Mouse (Mus musculus) olfactory bulb, adult 2 months (tissue): Measurements from ENCODE around the gene Asb8. TPM values are rescaled to one million over a fixed set of nuclear protein-coding genes. Genes with fewer than 3 reads are reported as not detected.

Source experiments
- H3K27ac ChIP-seq: fragments of 200-500 bp; 2 replicates; pipeline ENCODE4 v1.5.1; 2012; ENCODE audit warnings: low read depth, low read length; ENCODE audit not compliant: insufficient read depth
- H3K4me1 ChIP-seq: fragments of 200-500 bp; 2 replicates; pipeline ENCODE4 v1.6.1; 2012; ENCODE audit warnings: low read length; ENCODE audit not compliant: control insufficient read depth, insufficient read depth
- H3K4me3 ChIP-seq: fragments of 200-500 bp; 2 replicates; pipeline ENCODE4 v1.5.1; 2012; ENCODE audit warnings: mild to moderate bottlenecking, low read depth, low read length, moderate library complexity; ENCODE audit not compliant: insufficient read depth
- CTCF ChIP-seq: fragments of 200-500 bp; IDR thresholded peaks from 2 replicates; pipeline ENCODE4 v1.5.1; 2012; ENCODE audit warnings: low read depth, mild to moderate bottlenecking, low read length, moderate library complexity; ENCODE audit not compliant: insufficient read depth
- POLR2A ChIP-seq: fragments of 200-500 bp; IDR thresholded peaks from 2 replicates; pipeline ENCODE4 v1.6.1; 2012; ENCODE audit warnings: mild to moderate bottlenecking, low read depth, low read length, moderate library complexity; ENCODE audit not compliant: insufficient read depth
- WGBS: fragments of 180-500 bp; shearing (Covaris S2); methylation state at CpG from one replicate; pipeline ENCODE4 v1.1.7; 2018; 5-methylcytosine and 5-hydroxymethylcytosine counted together
- polyA plus RNA-seq: library from polyadenylated mRNA; stranded (reverse); fragments of >200 nt; gene quantifications from 2 replicates; pipeline ENCODE4 v1.2.4, GENCODE M21; 2012; ENCODE audit warnings: low replicate concordance; ENCODE audit not compliant: missing spikeins, insufficient read depth, insufficient read length

The Asb8 gene
- polyA plus RNA-seq, 1 experiment = not detected

GRCm38 (mm10) chr15:98131942-98132655, 33.3 kb downstream of the Asb8 start:
- 87% methylated on average over 15 of the region's 15 CpGs for WGBS
- TF ChIP-seq CTCF = no peak
- no peak for TF ChIP-seq POLR2A
- peaks cover 23% of the 10 kb centered on the region for H3K4me1 ChIP-seq
- no peak overlapping the region for H3K4me3 ChIP-seq
- no peak overlapping the region for H3K27ac ChIP-seq

GRCm38 (mm10) chr15:98131451-98131850, 34.0 kb downstream of the Asb8 start:
- WGBS = 87% methylated on average over 7 of the region's 7 CpGs
- no peak for TF ChIP-seq POLR2A
- TF ChIP-seq CTCF = no peak
- H3K4me1 ChIP-seq = peaks cover 24% of the 10 kb centered on the region
- no peak overlapping the region for H3K27ac ChIP-seq
- no peak overlapping the region for H3K4me3 ChIP-seq

- WGBS = 94% methylated on average over 4 of the region's 4 CpGs
- H3K4me3 ChIP-seq = no peak overlapping the region
- TF ChIP-seq POLR2A (no peak), CTCF (no peak)
- peaks cover 24% of the 10 kb centered on the region for H3K4me1 ChIP-seq
- no peak overlapping the region for H3K27ac ChIP-seq
Measured at GRCm38 (mm10) chr15:98131001-98131400, 34.4 kb downstream of the Asb8 start.

GRCm38 (mm10) chr15:98120831-98121230, 44.6 kb downstream of the Asb8 start:
- no peak overlapping the region for H3K27ac ChIP-seq
- 94% methylated on average over 20 of the region's 20 CpGs for WGBS
- TF ChIP-seq POLR2A (no peak), CTCF (no peak)
- no peak overlapping the region for H3K4me3 ChIP-seq
- H3K4me1 ChIP-seq = no peaks in the 10 kb centered on the region

GRCm38 (mm10) chr15:98119363-98119762, 46.1 kb downstream of the Asb8 start:
- TF ChIP-seq CTCF (no peak), POLR2A (no peak)
- H3K4me1 ChIP-seq = no peaks in the 10 kb centered on the region
- H3K4me3 ChIP-seq = no peak overlapping the region
- 94% methylated on average over 12 of the region's 12 CpGs for WGBS
- H3K27ac ChIP-seq = no peak overlapping the region

- Histone ChIP-seq H3K4me3 (no peak overlapping the region), H3K4me1 (peaks cover 11% of the 10 kb centered on the region), H3K27ac (no peak overlapping the region)
- TF ChIP-seq CTCF = no peak
- no peak for TF ChIP-seq POLR2A
- 88% methylated on average over 5 of the region's 5 CpGs for WGBS
Measured at GRCm38 (mm10) chr15:98116287-98116686, 49.1 kb downstream of the Asb8 start.

GRCm38 (mm10) chr15:98115779-98116163, 49.7 kb downstream of the Asb8 start:
- H3K4me3 ChIP-seq = no peak overlapping the region
- no peak overlapping the region for H3K27ac ChIP-seq
- no peak for TF ChIP-seq CTCF
- no peak for TF ChIP-seq POLR2A
- H3K4me1 ChIP-seq = peaks cover 14% of the 10 kb centered on the region
- 88% methylated on average over 9 of the region's 9 CpGs for WGBS

GRCm38 (mm10) chr15:98114852-98115778, 50.3 kb downstream of the Asb8 start:
- Histone ChIP-seq H3K4me3 (no peak overlapping the region), H3K27ac (no peak overlapping the region), H3K4me1 (peaks cover 18% of the 10 kb centered on the region)
- TF ChIP-seq CTCF (no peak), POLR2A (no peak)
- WGBS = 86% methylated on average over 10 of the region's 10 CpGs

- no peak overlapping the region for H3K27ac ChIP-seq
- TF ChIP-seq POLR2A (no peak), CTCF (no peak)
- WGBS = 90% methylated on average over 10 of the region's 10 CpGs
- peaks cover 19% of the 10 kb centered on the region for H3K4me1 ChIP-seq
- H3K4me3 ChIP-seq = no peak overlapping the region
Measured at GRCm38 (mm10) chr15:98114098-98114851, 51.1 kb downstream of the Asb8 start.
